Mouse (Mus musculus) neural tube, embryonic 13.5 days (tissue): Measurements from ENCODE around the gene Ubald2. TPM values are rescaled to one million over a fixed set of nuclear protein-coding genes. Genes with fewer than 3 reads are reported as not detected.

ENCODE experiments used
- ATAC-seq: fragments of 200-750 bp; cut with Nextera tagmentation; 2 replicates; pipeline ENCODE4 v1.8.0; 2017; ENCODE audit warnings: low read depth, mild to moderate bottlenecking, moderate TSS enrichment, moderate library complexity
- H3K27ac ChIP-seq: fragments of 300-500 bp; sonication (generic); replicated peaks from 2 replicates; pipeline ENCODE4 v1.5.1; 2015; ENCODE audit warnings: moderate library complexity, mild to moderate bottlenecking, inconsistent platforms
- H3K27me3 ChIP-seq: fragments of 300-500 bp; sonication (generic); 2 replicates; pipeline ENCODE4 v1.6.1; 2015; ENCODE audit warnings: mild to moderate bottlenecking, inconsistent platforms
- H3K36me3 ChIP-seq: fragments of 300-500 bp; sonication (generic); 2 replicates; pipeline ENCODE4 v1.6.1; 2015; ENCODE audit warnings: mild to moderate bottlenecking, inconsistent platforms
- H3K4me1 ChIP-seq: fragments of 300-500 bp; sonication (generic); replicated peaks from 2 replicates; pipeline ENCODE4 v1.6.1; 2015; ENCODE audit warnings: inconsistent platforms
- H3K4me2 ChIP-seq: fragments of 300-500 bp; sonication (generic); 2 replicates; pipeline ENCODE4 v1.6.1; 2015; ENCODE audit warnings: inconsistent platforms, mild to moderate bottlenecking, moderate library complexity
- H3K4me3 ChIP-seq: fragments of 300-500 bp; sonication (generic); 2 replicates; pipeline ENCODE4 v1.5.1; 2015; ENCODE audit warnings: mild to moderate bottlenecking, inconsistent platforms
- H3K9ac ChIP-seq: fragments of 300-500 bp; sonication (generic); 2 replicates; pipeline ENCODE4 v1.6.1; 2015; ENCODE audit warnings: moderate library complexity, mild to moderate bottlenecking, inconsistent platforms
- H3K9me3 ChIP-seq: fragments of 300-500 bp; sonication (generic); 2 replicates; pipeline ENCODE4 v1.6.1; 2016; ENCODE audit warnings: inconsistent platforms
- WGBS: fragments of 180-500 bp; shearing (Covaris S2); methylation state at CpG from one replicate; pipeline ENCODE4 v1.1.7; 2015; 5-methylcytosine and 5-hydroxymethylcytosine counted together
- polyA plus RNA-seq: library from polyadenylated mRNA; unstranded; fragments of >200 nt; fragmentation: Nextera tagmentation; extraction: Ambion mirVana; gene quantifications from 2 replicates; pipeline ENCODE4 v1.2.1, GENCODE M21; 2015

Gene Ubald2
- 40.7 and 55.0 TPM in 2 replicates for polyA plus RNA-seq

DNA sequence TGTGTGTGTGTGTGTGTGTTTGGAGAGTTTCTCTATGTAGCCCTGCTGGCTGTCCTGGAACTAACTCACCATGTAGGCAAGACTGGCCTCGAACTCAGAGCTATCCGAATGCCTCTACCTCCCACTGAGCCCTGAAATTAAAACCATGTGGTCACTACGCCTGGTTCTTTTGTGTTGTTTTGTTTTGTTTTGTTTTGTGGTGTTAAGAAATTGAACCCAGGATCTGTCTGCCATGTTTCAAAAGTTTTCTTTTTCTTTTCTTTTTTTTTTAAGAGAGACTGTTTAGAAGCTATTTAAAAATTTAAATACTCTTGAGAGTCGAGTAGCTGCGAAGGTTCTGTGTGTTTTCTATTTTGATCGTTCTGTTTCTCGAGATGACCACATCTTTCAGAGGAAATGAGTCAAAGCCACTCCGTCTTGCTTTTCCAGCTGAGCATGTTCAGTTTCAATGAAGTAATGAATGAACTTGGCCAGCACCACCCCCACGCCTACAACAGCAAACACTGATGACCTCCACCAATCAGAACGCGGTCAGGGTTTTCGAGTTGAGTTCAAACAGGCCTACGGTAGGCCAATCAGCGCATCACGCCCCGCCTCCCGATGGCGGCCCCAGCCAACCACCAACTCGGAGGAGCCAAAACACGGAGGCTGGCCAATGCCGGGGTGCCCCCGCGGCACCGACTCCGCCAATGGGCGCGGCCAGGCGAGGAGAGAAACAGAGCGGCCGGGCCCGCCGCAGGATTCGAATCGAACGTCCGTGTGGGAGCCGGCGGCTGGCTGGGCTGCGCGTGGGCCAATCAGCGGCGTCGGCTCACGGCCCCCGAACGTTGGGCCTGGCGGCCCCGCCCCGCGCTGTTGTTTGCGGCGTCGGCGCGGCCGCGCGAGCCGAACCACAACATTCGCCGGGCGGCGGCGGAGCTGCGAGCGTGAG, at the start of gene Ubald2:
Ubald2 (plus strand) TSS at position 739 of the 931 bp plus-strand sequence.
- WGBS, result 2% methylated on average over 59 of the region's 66 CpGs
- peak within 1 kb of the TSS; percentile 97 for H3K9ac ChIP-seq
- no peaks in the 10 kb centered on the region for H3K27me3 ChIP-seq
- H3K4me2 ChIP-seq, result peak within 1 kb of the TSS; percentile 77
- peak within 1 kb of the TSS; percentile 96 for H3K27ac ChIP-seq
- peak; percentile 98 for ATAC-seq
- H3K4me3 ChIP-seq, result peak within 1 kb of the TSS; percentile 94
- H3K9me3 ChIP-seq, result no peaks in the 10 kb centered on the region
- H3K36me3 ChIP-seq, result peaks cover 13% of the 10 kb centered on the region
- H3K4me1 ChIP-seq, result peaks cover 33% of the 10 kb centered on the region

DNA sequence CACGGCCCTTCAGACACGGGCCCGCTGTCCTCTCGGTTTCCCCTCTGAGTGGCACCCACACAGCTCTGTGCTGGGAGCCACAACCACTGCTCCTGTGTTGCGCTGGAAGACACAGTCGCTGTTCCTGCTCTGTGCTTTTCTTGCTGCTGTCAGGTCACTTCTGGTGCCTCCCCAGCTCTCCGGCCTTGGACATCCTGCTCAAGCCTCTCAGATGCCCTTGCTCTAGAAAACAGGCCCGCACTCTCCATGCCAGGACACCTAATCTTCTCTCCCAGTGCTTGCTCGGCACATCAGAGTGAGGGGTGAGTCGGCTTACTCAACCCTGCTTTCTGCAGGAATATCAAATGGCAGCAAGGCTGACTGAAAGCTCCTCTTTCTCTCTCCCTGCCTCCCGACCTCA, 49.7 kb upstream of the Ubald2 start:
- Histone ChIP-seq H3K27ac (no peak overlapping the region), H3K4me3 (no peak overlapping the region), H3K9ac (no peak overlapping the region), H3K4me2 (no peak overlapping the region), H3K36me3 (peaks cover 24% of the 10 kb centered on the region), H3K27me3 (no peaks in the 10 kb centered on the region), H3K9me3 (no peaks in the 10 kb centered on the region), H3K4me1 (peaks cover 28% of the 10 kb centered on the region)
- WGBS, result 84% methylated on average over 11 of the region's 11 CpGs
- ATAC-seq, result no peak

GRCm38 (mm10) chr11:116385999-116386398, 47.9 kb upstream of the Ubald2 start:
- H3K4me1 ChIP-seq, result peaks cover 28% of the 10 kb centered on the region
- no peak for ATAC-seq
- H3K27ac ChIP-seq, result no peak overlapping the region
- H3K9me3 ChIP-seq, result no peaks in the 10 kb centered on the region
- H3K4me2 ChIP-seq, result no peak overlapping the region
- no peak overlapping the region; the same call in 1 of the 2 replicates for H3K9ac ChIP-seq
- peaks cover 24% of the 10 kb centered on the region for H3K36me3 ChIP-seq
- H3K4me3 ChIP-seq, result no peak overlapping the region
- H3K27me3 ChIP-seq, result no peaks in the 10 kb centered on the region
- WGBS, result 48% methylated on average over 5 of the region's 5 CpGs

DNA sequence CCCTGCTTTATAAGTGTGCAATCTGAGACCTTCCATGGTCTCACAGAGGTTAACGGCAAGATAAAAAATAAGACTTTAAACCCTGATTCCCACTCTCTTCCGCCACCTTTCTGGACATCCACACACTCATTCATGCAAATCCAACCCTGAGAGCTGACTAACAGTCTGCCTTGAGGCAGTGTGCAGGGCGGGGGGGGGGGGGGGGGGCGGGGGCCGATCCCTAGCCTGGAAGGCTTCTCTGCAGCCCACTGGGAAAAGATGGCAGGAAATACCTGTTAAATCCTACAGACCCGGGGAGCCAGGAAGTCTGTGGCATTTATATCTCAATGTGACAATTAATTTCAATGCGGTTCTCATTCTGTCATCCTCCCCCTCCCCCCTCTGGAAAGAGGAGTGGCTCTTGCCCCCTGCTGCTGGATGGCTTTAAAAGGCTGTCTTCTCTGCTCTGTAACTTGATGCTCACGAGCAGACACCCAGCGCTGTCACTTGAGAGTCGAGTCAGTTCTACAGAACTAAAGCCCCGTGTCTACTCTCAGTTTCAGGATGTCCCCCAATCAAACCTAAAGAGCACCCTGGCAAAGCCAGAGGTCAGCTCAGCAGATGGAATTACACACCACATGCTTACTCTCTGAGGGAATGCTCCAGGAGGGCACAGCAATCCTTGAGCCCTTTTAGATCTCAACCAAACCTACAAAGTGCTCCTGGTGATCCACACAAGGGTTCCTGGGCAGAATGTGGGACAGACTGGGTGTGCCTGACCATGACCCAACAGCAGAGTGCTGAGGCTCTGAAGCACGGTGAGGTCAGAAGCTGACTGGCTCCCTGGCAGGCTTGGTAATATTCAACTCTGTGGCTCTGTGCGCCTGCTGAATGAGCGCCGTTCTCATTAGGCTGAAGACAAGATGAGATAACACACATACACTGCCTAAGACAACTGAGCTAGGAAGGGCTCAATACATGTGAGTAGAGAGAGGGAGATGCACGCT, 46.5 kb upstream of the Ubald2 start:
- Histone ChIP-seq H3K27ac (peak overlapping the region; percentile 70), H3K4me3 (no peak overlapping the region), H3K4me2 (peak overlapping the region; percentile 41), H3K9ac (peak overlapping the region; percentile 52), H3K27me3 (no peaks in the 10 kb centered on the region), H3K36me3 (peaks cover 18% of the 10 kb centered on the region), H3K4me1 (peaks cover 28% of the 10 kb centered on the region), H3K9me3 (no peaks in the 10 kb centered on the region)
- 16% methylated on average over 15 of the region's 16 CpGs for WGBS
- ATAC-seq, result peak; percentile 40; the same call in 1 of the 2 replicates

DNA sequence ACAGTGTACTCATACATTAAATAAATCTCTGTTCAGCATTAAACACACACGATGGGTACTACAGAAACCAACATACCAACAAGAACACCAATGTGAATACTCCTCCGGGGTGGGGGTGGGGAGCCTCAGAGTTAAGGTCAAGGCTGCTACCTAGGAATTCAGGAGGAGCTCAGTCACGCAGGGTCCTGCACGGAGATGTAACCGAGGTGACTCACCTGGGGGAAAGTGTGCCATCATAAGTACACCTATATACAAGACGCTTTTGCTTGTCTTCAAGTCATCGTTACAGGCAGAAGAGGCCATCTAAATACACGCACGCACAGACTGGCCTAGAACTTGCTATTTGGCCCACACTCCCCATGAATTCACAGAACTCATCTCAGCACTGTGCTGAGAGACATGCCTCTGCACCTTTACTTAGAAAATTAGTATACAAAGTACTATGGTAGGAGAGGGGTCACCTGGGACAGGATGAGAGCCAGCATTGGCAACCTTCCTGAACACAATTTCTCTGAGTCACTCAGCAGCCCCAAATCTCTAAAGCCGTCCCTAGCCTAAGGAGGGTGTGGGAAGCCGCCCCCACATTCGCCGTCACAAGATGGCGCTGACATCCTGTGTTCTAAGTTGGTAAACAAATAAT, 44.9 kb upstream of the Ubald2 start:
- Histone ChIP-seq H3K27ac (peak overlapping the region; percentile 68; the same call in 1 of the 2 replicates), H3K9ac (0 out of 2 replicates have a peak overlapping the region, but pooled peaks have one; percentile 8), H3K4me1 (peaks cover 28% of the 10 kb centered on the region), H3K4me3 (no peak overlapping the region), H3K9me3 (no peaks in the 10 kb centered on the region), H3K36me3 (peaks cover 5% of the 10 kb centered on the region), H3K27me3 (no peaks in the 10 kb centered on the region), H3K4me2 (peak overlapping the region; percentile 34; the same call in 1 of the 2 replicates)
- 68% methylated on average over 14 of the region's 14 CpGs for WGBS
- ATAC-seq, result peak; percentile 63

GRCm38 (mm10) chr11:116394769-116395168, 39.1 kb upstream of the Ubald2 start:
- H3K4me2 ChIP-seq, result no peak overlapping the region
- no peaks in the 10 kb centered on the region for H3K27me3 ChIP-seq
- 89% methylated on average over 4 of the region's 4 CpGs for WGBS
- peak overlapping the region; percentile 50; the same call in 1 of the 2 replicates for H3K27ac ChIP-seq
- no peak for ATAC-seq
- peaks cover 8% of the 10 kb centered on the region for H3K4me1 ChIP-seq
- H3K4me3 ChIP-seq, result no peak overlapping the region
- peaks cover 17% of the 10 kb centered on the region for H3K36me3 ChIP-seq
- no peak overlapping the region for H3K9ac ChIP-seq
- H3K9me3 ChIP-seq, result no peaks in the 10 kb centered on the region

GRCm38 (mm10) chr11:116396276-116396933, 37.5 kb upstream of the Ubald2 start:
- Histone ChIP-seq H3K9ac (no peak overlapping the region), H3K27ac (no peak overlapping the region), H3K4me2 (no peak overlapping the region), H3K27me3 (no peaks in the 10 kb centered on the region), H3K9me3 (no peaks in the 10 kb centered on the region), H3K4me3 (no peak overlapping the region), H3K36me3 (peaks cover 17% of the 10 kb centered on the region), H3K4me1 (peaks cover 17% of the 10 kb centered on the region)
- 89% methylated on average over 11 of the region's 11 CpGs for WGBS
- no peak for ATAC-seq

DNA sequence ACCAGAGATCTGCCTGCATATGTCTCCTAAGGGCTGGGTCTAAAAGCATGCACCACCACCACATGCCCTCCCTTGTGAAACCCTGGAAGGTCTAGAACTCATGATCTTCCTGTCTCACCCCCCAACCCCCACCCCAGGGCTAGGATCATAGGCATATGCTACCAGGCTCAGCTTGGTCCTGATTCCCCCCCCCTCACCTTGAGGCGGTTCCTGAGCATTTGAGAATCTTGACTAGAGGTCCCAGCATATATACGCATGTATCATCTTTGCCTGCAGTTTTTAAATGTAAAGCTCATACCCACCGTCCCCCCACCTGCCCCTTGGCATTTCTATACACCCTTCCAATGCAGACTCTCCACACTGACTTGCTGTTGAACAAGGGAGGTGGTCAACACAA, 37.0 kb upstream of the Ubald2 start:
- no peak for ATAC-seq
- peaks cover 22% of the 10 kb centered on the region for H3K4me1 ChIP-seq
- no peak overlapping the region for H3K4me3 ChIP-seq
- WGBS, result 99% methylated on average over 3 of the region's 3 CpGs
- H3K27ac ChIP-seq, result no peak overlapping the region
- no peak overlapping the region for H3K9ac ChIP-seq
- no peaks in the 10 kb centered on the region for H3K27me3 ChIP-seq
- H3K36me3 ChIP-seq, result peaks cover 17% of the 10 kb centered on the region
- no peaks in the 10 kb centered on the region for H3K9me3 ChIP-seq
- no peak overlapping the region for H3K4me2 ChIP-seq

- no peak overlapping the region for H3K4me2 ChIP-seq
- no peak overlapping the region for H3K4me3 ChIP-seq
- WGBS, result 84% methylated on average over 8 of the region's 8 CpGs
- H3K27ac ChIP-seq, result no peak overlapping the region
- peaks cover 17% of the 10 kb centered on the region for H3K36me3 ChIP-seq
- no peak overlapping the region for H3K9ac ChIP-seq
- ATAC-seq, result no peak
- H3K9me3 ChIP-seq, result no peaks in the 10 kb centered on the region
- no peaks in the 10 kb centered on the region for H3K27me3 ChIP-seq
- H3K4me1 ChIP-seq, result peaks cover 25% of the 10 kb centered on the region
Measured at GRCm38 (mm10) chr11:116397517-116398347, 36.2 kb upstream of the Ubald2 start.

GRCm38 (mm10) chr11:116398348-116398677, 35.6 kb upstream of the Ubald2 start:
- H3K4me3 ChIP-seq, result no peak overlapping the region
- H3K36me3 ChIP-seq, result peaks cover 21% of the 10 kb centered on the region
- H3K4me2 ChIP-seq, result no peak overlapping the region
- H3K9ac ChIP-seq, result no peak overlapping the region
- H3K27ac ChIP-seq, result no peak overlapping the region
- H3K27me3 ChIP-seq, result no peaks in the 10 kb centered on the region
- no peak for ATAC-seq
- H3K9me3 ChIP-seq, result no peaks in the 10 kb centered on the region
- peaks cover 25% of the 10 kb centered on the region for H3K4me1 ChIP-seq
- 71% methylated on average over 11 of the region's 11 CpGs for WGBS
